Mouse (Mus musculus) CH12F3 (cell line): ENCODE results near the gene B3gat2.

Experiments used
- in situ Hi-C: fragments of 300-500 bp; cut with MboI; formaldehyde crosslinking; loops from 2 replicates; pipeline ENCODE4 v1.14.3; 2020; ENCODE audit warnings: low sequenced_read_pairs

B3gat2 gene

GRCm38 (mm10) chr1:23826887-23827758 lies 65.6 kb downstream of the B3gat2 start:
- in situ Hi-C loops: loop anchor here (10.0 kb wide), 1 partner anchor 208 kb away; no protein-coding TSS in a partner anchor

DNA sequence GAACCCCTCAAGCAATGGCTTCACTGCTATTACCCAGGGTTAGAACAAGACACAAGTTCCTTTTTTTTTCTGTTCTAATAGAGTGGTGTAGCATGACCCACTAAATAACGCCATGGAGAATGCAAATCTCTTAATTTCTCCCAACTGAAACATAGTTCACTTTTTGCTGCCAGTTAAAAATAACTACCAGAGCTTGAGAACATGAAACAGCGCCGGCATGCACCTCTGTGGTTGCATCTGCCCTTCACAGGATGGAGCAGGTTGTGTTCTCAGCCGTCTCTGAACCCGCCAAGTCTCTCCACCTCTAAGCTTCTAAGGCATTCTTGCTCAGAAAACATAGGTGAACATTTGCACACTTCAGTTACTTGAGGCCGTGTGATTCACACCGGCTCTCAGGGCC lies 72.7 kb downstream of the B3gat2 start:
- in situ Hi-C loops: no loop called here

GRCm38 (mm10) chr1:23834819-23835218 lies 73.3 kb downstream of the B3gat2 start:
- in situ Hi-C loops: no loop called here

DNA sequence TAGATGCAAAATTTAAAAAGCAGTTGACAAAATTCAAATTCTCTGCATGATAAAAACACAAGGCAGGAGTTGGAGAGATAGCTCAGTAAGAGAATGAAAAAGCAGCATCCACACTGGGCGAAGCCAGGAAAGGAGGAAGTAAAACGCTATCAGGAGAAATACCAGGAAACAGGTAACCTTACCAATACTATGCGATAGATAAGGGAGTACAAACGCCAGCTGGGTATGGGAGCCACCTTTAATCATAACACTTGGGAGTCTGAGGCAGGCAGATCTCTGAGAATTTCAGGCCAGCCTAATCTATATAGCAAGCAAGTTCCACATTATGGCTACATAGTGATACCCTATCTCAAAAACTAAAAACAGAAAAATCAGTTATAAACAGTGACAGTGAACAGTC lies 75.1 kb downstream of the B3gat2 start:
- in situ Hi-C loops: no loop called here

DNA sequence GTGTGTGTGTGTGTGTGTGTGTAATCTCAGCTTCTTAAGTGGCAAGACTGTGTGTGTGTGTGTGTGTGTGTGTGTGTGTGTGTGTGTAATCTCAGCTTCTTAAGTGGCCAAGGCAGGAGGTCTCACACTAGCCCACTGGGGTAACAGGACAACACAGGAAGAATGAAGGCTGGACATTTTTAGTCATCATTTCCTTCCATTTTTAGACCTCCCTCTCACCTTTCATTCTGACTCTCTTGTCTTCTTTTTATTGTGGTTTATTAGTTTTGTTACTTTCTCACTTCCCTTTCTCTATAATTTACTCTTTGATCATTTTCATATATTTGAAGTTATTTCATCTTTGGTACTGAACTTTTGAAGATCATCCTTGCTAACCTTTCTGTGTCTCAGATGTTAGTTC lies 79.4 kb downstream of the B3gat2 start:
- in situ Hi-C loops: no loop called here

DNA sequence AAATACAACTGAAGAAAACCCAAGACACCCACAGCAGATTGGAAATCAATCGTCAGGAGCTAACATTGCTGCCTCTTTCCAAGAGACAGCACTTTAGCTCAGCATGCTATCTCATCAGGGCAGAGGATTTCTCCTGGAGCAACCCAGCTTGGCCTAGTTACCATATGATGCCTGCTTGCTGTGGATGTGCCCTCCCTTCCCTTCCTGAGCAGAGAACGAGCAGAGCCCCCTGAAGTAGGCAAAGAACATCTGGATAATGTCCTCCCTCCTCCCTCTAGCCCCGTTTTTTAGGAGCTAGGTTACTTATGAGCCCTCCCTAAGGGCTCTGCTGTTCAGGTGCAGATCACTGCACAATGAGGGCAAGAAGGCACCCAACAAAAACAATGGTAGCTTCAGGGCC lies 81.1 kb downstream of the B3gat2 start:
- in situ Hi-C loops: no loop called here

DNA sequence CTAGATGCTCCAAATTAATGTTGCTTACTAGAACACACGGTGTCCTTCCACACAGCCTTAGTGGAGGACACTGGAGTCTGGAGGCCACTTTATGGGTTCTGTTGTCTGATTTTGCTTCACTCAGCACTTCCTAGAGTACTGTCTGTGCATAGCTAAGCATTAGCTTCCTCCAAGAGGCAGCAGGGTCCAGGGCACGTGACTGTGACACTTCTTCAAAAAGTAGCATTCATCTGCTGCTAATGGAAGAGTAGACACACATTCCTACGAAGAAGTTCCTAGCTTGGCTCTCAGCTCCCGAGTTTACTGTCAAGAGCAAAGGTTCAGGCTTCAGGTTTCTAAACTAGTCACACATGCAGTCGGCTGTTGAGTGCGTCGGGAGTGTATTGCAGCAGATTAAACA lies 82.2 kb downstream of the B3gat2 start:
- in situ Hi-C loops: no loop called here

GRCm38 (mm10) chr1:23845007-23845406 lies 83.5 kb downstream of the B3gat2 start:
- in situ Hi-C loops: no loop called here

DNA sequence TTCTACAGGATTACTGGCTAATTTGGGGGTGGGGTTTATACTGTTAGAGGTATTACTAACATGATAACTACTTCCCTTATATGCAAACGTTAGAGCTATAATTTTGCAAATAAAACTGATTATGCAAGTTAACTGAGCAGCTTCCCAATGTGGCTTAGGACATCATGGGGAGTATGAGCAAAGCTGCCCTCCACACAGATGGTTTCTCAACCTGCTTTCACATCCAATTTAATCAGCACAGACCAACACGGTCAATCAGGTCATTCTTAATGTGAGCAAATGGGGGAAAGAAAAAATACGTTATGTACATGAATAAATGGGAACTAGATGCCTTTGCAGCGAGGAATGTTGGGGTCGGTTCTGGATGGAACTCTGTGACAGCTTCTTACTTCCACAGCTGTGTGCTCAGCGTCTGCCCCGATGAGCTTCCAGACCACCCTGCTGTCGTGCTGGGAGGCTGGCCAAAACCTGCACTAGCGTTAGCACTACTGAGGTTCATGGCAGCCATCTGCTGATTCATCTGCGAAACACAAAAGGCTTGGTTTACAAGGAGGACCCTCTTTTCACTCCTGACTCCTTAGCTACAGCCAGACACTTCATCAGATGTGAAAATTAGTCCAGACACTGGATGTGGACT lies 84.6 kb downstream of the B3gat2 start:
- in situ Hi-C loops: no loop called here

DNA sequence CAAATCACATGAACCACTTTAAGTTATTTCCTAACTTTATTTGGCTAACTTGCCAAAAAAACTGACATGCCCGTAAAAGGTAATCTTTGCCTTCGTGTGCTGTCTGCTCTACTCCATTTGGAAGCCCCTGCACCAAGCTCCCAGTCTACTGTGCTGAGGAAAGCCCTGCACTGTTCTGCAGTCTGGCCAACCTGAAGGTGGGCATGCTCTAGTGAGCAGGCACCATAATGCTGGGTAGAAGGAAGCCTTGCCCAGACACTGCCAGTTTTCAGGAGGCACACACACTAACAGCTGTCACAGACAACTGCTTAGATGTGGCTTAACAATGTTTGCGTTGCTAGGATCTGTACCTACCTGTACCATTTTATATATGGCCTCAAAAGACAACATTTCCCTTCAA lies 94.1 kb downstream of the B3gat2 start:
- in situ Hi-C loops: no loop called here

DNA sequence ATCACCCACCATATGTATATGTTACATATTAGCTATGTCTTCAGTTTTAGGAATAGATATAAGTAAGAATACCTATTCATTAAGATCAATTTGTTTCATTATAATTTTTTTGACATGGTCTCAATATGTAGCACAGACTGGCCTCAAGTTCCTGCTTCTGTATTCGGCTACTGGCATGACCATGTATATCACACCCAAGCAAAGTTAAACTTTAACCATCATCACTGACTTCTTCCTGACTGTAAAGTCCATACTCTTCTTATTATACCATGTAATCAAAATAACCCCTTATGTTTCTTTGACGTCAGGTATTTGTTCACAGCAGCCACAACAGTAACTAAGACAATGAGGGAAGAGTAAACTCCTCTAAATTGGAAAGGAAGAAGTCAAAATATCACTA lies 99.4 kb downstream of the B3gat2 start:
- in situ Hi-C loops: no loop called here

DNA sequence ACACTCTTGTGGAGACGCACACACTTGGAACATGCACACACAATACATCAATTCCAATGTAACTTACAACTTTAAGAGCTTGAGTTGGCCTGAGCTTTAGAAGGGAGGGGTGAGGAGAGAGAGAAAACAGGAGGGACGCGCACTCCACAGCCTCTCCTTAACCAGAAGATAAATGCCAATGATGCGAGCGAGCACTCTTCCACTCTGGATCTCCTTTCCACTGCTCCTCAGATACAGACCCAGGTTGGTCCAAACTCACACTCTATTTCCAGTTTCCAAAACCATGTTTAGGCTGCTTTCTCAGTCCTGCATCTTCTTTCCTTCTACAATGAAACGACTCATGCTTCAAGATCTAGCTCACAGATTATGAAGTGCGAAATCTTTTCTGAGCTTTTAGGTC lies 104.0 kb downstream of the B3gat2 start:
- in situ Hi-C loops: no loop called here

- in situ Hi-C loops: no loop called here
These were observed 105.9 kb downstream of the B3gat2 start for GRCm38 (mm10) chr1:23867350-23867862.

DNA sequence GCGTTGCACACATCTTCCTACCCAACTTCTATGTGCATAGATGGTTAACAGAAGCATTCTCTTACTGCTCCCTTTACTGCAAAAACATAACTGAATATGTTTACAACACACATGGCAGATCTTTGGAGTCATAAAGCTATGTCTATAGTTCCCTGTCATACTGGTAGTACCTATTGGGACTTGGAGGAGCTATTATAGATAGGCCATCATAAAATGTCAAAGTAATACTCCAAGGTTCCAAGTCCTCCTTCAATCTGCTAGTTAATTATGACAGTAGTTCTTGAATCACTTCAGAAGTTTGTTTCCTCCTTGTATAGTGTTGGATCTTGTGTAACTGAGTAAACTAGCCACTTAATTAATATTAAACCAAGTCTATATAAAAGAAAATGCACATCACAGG lies 110.6 kb downstream of the B3gat2 start:
- in situ Hi-C loops: no loop called here

- in situ Hi-C loops: no loop called here
These were observed 121.1 kb downstream of the B3gat2 start for GRCm38 (mm10) chr1:23882681-23883080.

DNA sequence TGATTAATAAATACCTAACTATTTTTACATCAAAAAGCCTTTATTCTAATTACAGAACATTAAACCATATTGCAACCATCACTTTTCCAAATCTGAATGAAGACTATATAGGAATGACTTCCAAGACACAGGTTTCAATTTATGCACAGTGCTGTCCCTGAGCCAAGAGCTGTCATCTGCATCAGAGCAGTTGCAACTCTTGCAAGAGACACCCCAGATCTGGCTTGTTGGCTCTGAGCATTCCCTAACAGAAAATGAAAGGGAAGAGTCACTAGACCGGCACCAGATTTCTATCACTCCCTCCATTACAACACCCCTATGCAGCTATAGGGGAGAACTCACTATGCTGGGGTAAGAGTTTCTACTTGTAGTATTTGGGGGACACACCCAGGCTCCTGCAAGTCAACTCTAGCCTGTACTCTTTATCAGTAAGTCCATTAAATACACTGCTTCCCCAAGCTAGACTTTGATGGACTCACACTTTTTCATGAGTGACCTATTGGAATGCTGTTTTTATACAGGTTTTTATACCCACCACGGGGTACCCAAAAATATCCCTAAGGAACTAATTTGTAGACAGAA lies 122.6 kb downstream of the B3gat2 start:
- in situ Hi-C loops: no loop called here

DNA sequence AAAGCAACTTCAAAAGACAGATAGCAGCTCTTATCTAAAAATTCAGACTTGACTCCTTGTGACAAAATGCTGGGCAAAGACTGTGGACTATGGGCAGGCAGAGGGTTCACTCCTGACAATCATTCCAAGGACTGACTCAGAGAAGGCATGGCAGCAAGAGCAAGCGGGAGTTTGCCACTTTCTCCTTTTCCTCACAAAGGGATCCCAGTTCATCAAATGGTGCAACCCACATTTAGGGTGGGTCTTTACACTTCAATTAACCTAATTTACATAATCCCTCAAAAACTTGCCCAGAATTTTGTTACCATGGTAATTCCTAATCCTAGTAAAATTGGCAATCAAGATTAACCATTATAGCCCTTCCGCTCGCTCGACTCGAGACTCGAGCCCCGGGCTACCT lies 123.4 kb downstream of the B3gat2 start:
- in situ Hi-C loops: no loop called here

GRCm38 (mm10) chr1:23892072-23892471 lies 130.5 kb downstream of the B3gat2 start:
- in situ Hi-C loops: no loop called here
